Mouse (Mus musculus) small intestine, adult 2 months (tissue): ENCODE results near the gene Slc24a4. TPM values are rescaled to one million over a fixed set of nuclear protein-coding genes. Genes with fewer than 3 reads are reported as not detected.

Experiments
- H3K27ac ChIP-seq: fragments of 200-500 bp; 2 replicates; pipeline ENCODE4 v1.5.1; 2012; ENCODE audit warnings: low read depth, low read length, control low read depth, inconsistent platforms; ENCODE audit not compliant: insufficient read depth
- H3K27me3 ChIP-seq: fragments of 200-500 bp; 2 replicates; pipeline ENCODE4 v1.6.1; 2012; ENCODE audit warnings: mild to moderate bottlenecking, moderate library complexity, low read length, inconsistent platforms; ENCODE audit not compliant: control insufficient read depth, insufficient read depth
- H3K36me3 ChIP-seq: fragments of 200-500 bp; 2 replicates; pipeline ENCODE4 v1.6.1; 2012; ENCODE audit warnings: mild to moderate bottlenecking, low read length, control low read depth, inconsistent platforms; ENCODE audit not compliant: control insufficient read depth, insufficient read depth
- H3K4me1 ChIP-seq: fragments of 200-500 bp; 2 replicates; pipeline ENCODE4 v1.6.1; 2012; ENCODE audit warnings: low read length, inconsistent platforms, mixed read lengths; ENCODE audit not compliant: control insufficient read depth, insufficient read depth, insufficient read length
- H3K4me3 ChIP-seq: fragments of 200-500 bp; 2 replicates; pipeline ENCODE4 v1.5.1; 2012; ENCODE audit warnings: low read depth, mild to moderate bottlenecking, control low read depth, inconsistent platforms, low read length, moderate library complexity
- CTCF ChIP-seq: fragments of 200-500 bp; IDR thresholded peaks from 2 replicates; pipeline ENCODE4 v1.5.1; 2012; ENCODE audit warnings: low read depth, mild to moderate bottlenecking, control low read depth, inconsistent platforms, low read length, moderate library complexity, mixed read lengths; ENCODE audit not compliant: insufficient replicate concordance, insufficient read length; ENCODE audit errors: extremely low read depth
- POLR2A ChIP-seq: fragments of 200-500 bp; IDR thresholded peaks from 2 replicates; pipeline ENCODE4 v1.6.1; 2012; ENCODE audit warnings: low read depth, mild to moderate bottlenecking, control low read depth, inconsistent platforms, low read length, moderate library complexity
- WGBS: fragments of 180-500 bp; shearing (Covaris S2); methylation state at CpG from one replicate; pipeline ENCODE4 v1.1.7; 2018; 5-methylcytosine and 5-hydroxymethylcytosine counted together
- polyA plus RNA-seq: library from polyadenylated mRNA; depleted of rRNA; stranded (reverse); fragments of >200 nt; gene quantifications from 2 replicates; pipeline ENCODE4 v1.2.3, GENCODE M21; 2012

The Slc24a4 gene
- polyA plus RNA-seq, 1 experiment: not detected

DNA sequence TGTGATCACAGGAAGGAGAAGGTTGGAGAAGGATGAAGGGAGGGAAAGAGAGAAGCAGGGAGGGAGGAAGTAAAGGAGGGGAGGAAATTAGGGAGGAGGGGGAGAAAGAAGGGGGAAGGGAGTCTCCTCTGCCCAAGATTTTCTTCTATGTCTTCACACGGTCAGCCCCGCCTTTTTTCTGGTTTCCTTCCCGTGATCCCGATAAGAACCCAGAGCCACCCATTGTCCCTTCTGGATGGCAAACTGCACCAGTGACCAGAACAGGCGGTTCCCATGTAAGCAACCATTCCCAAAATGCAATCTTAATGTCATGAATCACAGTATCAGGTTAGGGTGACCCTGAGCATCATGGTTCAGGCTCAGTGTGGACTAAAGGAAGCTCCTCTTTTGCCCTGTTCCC lies 38.8 kb downstream of the Slc24a4 start:
- no peak overlapping the region for H3K4me3 ChIP-seq
- H3K36me3 ChIP-seq: no peaks in the 10 kb centered on the region
- H3K4me1 ChIP-seq: no peaks in the 10 kb centered on the region
- no peak overlapping the region for H3K27ac ChIP-seq
- H3K27me3 ChIP-seq: no peaks in the 10 kb centered on the region; the same call in 1 of the 2 replicates
- TF ChIP-seq POLR2A: no peak
- no peak for TF ChIP-seq CTCF
- 32% methylated on average over 5 of the region's 5 CpGs for WGBS

DNA sequence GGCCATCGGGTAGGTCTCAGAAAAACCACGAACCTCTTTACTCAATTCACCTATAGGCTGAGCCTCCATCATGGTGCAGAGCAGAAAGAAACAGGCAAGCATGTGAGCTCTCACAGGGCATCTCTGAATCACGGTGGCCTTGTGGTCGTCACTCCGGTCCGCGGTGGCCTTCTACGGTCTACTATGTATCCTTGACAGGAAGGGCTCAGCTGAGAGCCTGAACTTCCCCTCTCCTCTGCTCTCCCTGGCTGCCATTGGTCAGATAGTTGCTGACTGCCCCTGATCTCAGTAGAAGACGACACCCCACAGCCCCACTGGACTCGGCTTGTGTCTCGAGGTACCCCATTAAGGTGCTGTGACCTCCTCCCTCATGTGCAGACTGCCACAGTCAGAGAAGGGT lies 44.2 kb downstream of the Slc24a4 start:
- Histone ChIP-seq H3K36me3 (no peaks in the 10 kb centered on the region), H3K4me1 (no peaks in the 10 kb centered on the region), H3K4me3 (no peak overlapping the region), H3K27ac (no peak overlapping the region), H3K27me3 (no peaks in the 10 kb centered on the region)
- no peak for TF ChIP-seq POLR2A
- no peak for TF ChIP-seq CTCF
- 88% methylated on average over 11 of the region's 11 CpGs for WGBS

DNA sequence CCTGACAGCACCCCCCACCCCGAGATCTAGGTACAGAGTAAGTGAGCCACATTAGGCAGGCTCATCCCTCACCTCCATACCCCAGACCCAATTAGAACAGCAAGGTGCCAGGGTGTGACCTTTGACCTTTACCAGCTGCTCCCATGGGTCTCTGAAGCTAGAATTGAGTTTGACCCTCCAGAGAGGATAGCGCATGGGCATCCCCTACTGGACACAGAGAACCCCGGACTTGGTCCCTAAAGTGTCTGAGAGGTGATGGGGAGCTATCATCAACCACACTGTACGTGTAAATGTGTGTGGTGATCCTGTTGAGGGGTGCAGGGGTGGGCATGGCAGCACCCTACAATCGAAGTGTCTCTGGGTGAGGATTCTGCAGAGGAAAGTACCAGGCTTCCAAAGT lies 44.8 kb downstream of the Slc24a4 start:
- no peaks in the 10 kb centered on the region for H3K27me3 ChIP-seq
- 82% methylated on average over 5 of the region's 5 CpGs for WGBS
- no peak overlapping the region for H3K4me3 ChIP-seq
- no peak overlapping the region for H3K27ac ChIP-seq
- TF ChIP-seq POLR2A: no peak
- no peak for TF ChIP-seq CTCF
- no peaks in the 10 kb centered on the region for H3K36me3 ChIP-seq
- H3K4me1 ChIP-seq: no peaks in the 10 kb centered on the region

DNA sequence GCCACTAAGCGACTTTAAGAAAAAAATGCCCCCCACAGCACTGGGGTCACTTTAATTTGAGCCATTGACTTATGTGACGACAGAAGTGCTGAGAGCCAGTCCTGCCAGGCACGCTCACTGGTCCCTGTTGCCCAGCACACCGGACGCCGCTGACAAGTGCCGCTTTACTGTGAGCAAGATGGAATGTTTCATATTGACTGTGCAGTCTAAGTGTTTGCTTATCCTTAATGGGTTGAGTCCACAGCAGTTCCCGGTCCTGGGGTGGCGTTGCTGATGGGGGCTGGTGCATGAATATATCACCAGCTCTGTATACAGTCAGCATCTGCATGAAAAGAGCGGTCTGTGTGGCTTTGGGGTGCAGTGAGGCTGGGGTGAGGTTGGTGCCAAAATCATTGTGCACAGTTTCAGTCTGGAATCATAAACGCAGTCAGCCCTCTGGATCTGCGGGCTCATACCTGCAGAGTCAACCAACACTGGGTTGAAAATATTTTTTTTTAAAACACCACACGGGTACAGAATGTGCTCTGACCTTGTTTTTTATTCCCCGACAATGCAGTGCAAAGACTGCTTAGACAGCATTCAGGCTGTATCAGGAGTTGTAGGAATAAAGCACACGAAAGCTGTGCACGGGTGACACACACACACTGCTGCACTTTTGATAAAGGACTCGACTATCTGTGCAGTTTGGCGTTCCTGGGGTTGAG lies 52.0 kb downstream of the Slc24a4 start:
- no peak overlapping the region for H3K4me3 ChIP-seq
- no peak for TF ChIP-seq POLR2A
- TF ChIP-seq CTCF: no peak
- H3K27ac ChIP-seq: no peak overlapping the region
- no peaks in the 10 kb centered on the region for H3K36me3 ChIP-seq
- WGBS: 50% methylated on average over 18 of the region's 18 CpGs
- H3K4me1 ChIP-seq: no peaks in the 10 kb centered on the region
- no peaks in the 10 kb centered on the region for H3K27me3 ChIP-seq

DNA sequence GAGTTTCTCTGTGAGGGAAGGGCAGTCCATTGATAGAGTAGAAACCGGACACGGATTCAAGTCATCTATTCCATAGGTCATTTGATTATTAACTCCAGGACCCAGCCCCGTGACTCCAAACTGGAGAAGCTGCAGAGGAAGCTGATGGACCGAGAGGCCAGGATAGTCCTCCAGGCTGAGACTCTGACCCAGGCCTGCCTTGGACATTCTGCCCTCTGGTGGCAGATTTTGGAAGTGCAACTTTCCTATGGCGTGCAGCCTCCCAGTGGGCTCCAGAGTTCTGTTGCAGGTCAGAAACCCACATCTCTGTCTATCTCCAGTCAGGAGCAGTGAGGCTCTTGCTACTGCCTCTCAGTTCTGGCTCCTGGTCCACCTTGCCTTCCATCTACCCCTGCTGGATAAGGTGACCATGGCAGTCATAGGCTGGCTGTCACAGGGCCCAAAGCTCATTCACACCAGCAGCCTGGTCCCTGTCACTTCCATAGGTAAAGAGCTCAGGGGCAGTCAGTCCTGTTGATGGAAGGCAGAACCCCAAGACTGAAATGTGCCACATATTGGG lies 53.3 kb downstream of the Slc24a4 start:
- no peak overlapping the region for H3K27ac ChIP-seq
- no peaks in the 10 kb centered on the region for H3K27me3 ChIP-seq
- H3K4me1 ChIP-seq: no peaks in the 10 kb centered on the region
- TF ChIP-seq CTCF (peak; percentile 85), POLR2A (no peak)
- H3K4me3 ChIP-seq: no peak overlapping the region
- WGBS: 48% methylated on average over 5 of the region's 5 CpGs
- no peaks in the 10 kb centered on the region for H3K36me3 ChIP-seq

DNA sequence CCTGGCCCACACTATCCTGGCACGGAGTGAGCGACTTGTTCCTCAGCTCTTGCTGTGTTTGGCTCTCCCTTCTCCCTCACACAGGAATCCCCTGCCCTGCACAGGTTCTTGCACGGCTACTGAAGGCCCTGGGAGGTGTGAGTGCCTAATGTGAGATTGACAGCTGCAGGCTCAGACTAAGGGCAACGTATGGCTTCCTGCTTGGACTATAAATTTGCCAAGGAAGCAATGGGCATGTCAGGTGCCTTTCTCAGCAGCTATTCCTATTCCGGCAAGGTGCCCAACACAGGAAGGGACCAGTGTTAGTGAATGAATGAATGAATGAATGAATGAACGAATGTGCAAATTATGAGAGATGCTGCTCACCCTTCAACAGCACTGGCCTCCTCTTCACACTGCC lies 54.1 kb downstream of the Slc24a4 start:
- no peaks in the 10 kb centered on the region for H3K4me1 ChIP-seq
- no peak for TF ChIP-seq POLR2A
- no peaks in the 10 kb centered on the region for H3K36me3 ChIP-seq
- no peak overlapping the region for H3K27ac ChIP-seq
- H3K27me3 ChIP-seq: no peaks in the 10 kb centered on the region
- H3K4me3 ChIP-seq: no peak overlapping the region
- 77% methylated on average over 6 of the region's 6 CpGs for WGBS

DNA sequence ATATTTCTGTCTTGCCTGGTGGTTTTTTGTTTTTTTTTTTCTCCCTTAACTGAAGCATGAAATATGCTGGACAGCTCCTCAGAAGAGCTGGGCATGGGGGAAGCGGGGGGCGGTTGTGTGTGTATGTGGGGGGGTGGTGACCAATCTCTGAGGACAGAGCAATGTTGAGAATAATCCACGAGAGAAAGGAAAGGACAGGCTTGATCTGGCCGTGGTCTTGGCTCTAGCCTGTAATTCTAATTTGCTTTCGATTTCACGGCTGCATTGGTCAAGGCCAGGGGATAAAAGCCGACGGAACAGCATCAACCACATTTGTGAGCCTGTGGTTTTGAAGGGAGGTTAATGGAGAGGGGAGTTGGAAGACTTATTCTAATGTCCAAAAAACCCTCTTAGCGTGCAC lies 54.7 kb downstream of the Slc24a4 start:
- TF ChIP-seq CTCF (no peak), POLR2A (no peak)
- Histone ChIP-seq H3K27ac (no peak overlapping the region), H3K36me3 (no peaks in the 10 kb centered on the region), H3K4me1 (no peaks in the 10 kb centered on the region), H3K4me3 (no peak overlapping the region), H3K27me3 (no peaks in the 10 kb centered on the region)
- WGBS: 61% methylated on average over 9 of the region's 9 CpGs

DNA sequence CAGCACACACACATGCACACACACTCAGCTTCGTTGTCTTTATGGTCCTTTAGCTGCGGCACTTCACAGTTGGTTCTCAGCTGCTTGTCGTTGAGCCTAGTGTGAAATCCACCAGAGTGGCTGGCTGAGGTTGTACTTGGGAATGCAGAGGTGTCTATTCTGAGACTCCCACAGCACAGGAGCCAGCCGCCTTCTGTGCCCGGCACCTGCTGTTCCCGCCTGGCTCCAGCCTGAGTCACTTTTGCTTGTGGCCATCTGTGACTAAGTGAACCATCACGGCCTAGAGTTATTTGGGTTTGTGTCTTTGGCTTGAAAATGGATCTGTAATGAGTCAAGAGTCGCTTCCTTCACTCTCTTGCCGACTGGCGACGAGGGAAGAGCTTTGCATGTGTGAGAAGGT lies 62.3 kb downstream of the Slc24a4 start:
- 85% methylated on average over 11 of the region's 11 CpGs for WGBS
- no peaks in the 10 kb centered on the region for H3K27me3 ChIP-seq
- H3K27ac ChIP-seq: no peak overlapping the region
- H3K4me1 ChIP-seq: no peaks in the 10 kb centered on the region
- TF ChIP-seq CTCF (no peak), POLR2A (no peak)
- no peaks in the 10 kb centered on the region for H3K36me3 ChIP-seq
- H3K4me3 ChIP-seq: no peak overlapping the region
